Mouse (Mus musculus): Measurements from ENCODE around the gene Cdh13.

Cdh13 gene

GRCm38 (mm10) chr8:118296477-118296876 is 12.9 kb downstream of the Cdh13 start:
- no peak for DNase-seq (ENCODE audit: low read depth, low spot score)

- no peak for DNase-seq (ENCODE audit: low read depth, low spot score)
These were observed 23.4 kb downstream of the Cdh13 start for GRCm38 (mm10) chr8:118306957-118307356.

- no peak for DNase-seq (ENCODE audit: low read depth, low spot score)
These were observed 25.6 kb downstream of the Cdh13 start for GRCm38 (mm10) chr8:118309106-118309505.

GRCm38 (mm10) chr8:118313426-118314187 is 30.1 kb downstream of the Cdh13 start:
- no peak for DNase-seq (ENCODE audit: low read depth, low spot score)

GRCm38 (mm10) chr8:118314188-118314563 is 30.6 kb downstream of the Cdh13 start:
- DNase-seq (ENCODE audit: low read depth, low spot score) = no peak

GRCm38 (mm10) chr8:118314932-118315331 is 31.4 kb downstream of the Cdh13 start:
- no peak for DNase-seq (ENCODE audit: low read depth, low spot score)

GRCm38 (mm10) chr8:118316440-118316839 is 32.9 kb downstream of the Cdh13 start:
- peak; percentile 13 for DNase-seq (ENCODE audit: low read depth, low spot score)

GRCm38 (mm10) chr8:118320566-118320965 is 37.0 kb downstream of the Cdh13 start:
- DNase-seq (ENCODE audit: low read depth, low spot score) = no peak

- DNase-seq (ENCODE audit: low read depth, low spot score) = no peak
These were observed 39.9 kb downstream of the Cdh13 start for GRCm38 (mm10) chr8:118323421-118323820.

GRCm38 (mm10) chr8:118334933-118335332 is 51.4 kb downstream of the Cdh13 start:
- DNase-seq (ENCODE audit: low read depth, low spot score) = no peak

- DNase-seq (ENCODE audit: low read depth, low spot score) = no peak
These were observed 56.2 kb downstream of the Cdh13 start for GRCm38 (mm10) chr8:118339711-118340110.

- DNase-seq (ENCODE audit: low read depth, low spot score) = no peak
These were observed 59.7 kb downstream of the Cdh13 start for GRCm38 (mm10) chr8:118343267-118343666.

GRCm38 (mm10) chr8:118348710-118349489 is 65.4 kb downstream of the Cdh13 start:
- no peak for DNase-seq (ENCODE audit: low read depth, low spot score)

- DNase-seq (ENCODE audit: low read depth, low spot score) = no peak
These were observed 66.6 kb downstream of the Cdh13 start for GRCm38 (mm10) chr8:118350136-118350535.

GRCm38 (mm10) chr8:118353022-118353421 is 69.5 kb downstream of the Cdh13 start:
- DNase-seq (ENCODE audit: low read depth, low spot score) = no peak

- DNase-seq (ENCODE audit: low read depth, low spot score) = no peak
These were observed 73.5 kb downstream of the Cdh13 start for GRCm38 (mm10) chr8:118357067-118357466.

GRCm38 (mm10) chr8:118357596-118357995 is 74.1 kb downstream of the Cdh13 start:
- DNase-seq (ENCODE audit: low read depth, low spot score) = no peak

GRCm38 (mm10) chr8:118363781-118364180 is 80.2 kb downstream of the Cdh13 start:
- no peak for DNase-seq (ENCODE audit: low read depth, low spot score)

GRCm38 (mm10) chr8:118373092-118373491 is 89.6 kb downstream of the Cdh13 start:
- DNase-seq (ENCODE audit: low read depth, low spot score) = no peak

GRCm38 (mm10) chr8:118374738-118375137 is 91.2 kb downstream of the Cdh13 start:
- no peak for DNase-seq (ENCODE audit: low read depth, low spot score)

GRCm38 (mm10) chr8:118376791-118377190 is 93.3 kb downstream of the Cdh13 start:
- DNase-seq (ENCODE audit: low read depth, low spot score) = no peak

- no peak for DNase-seq (ENCODE audit: low read depth, low spot score)
These were observed 95.5 kb downstream of the Cdh13 start for GRCm38 (mm10) chr8:118378985-118379384.

- DNase-seq (ENCODE audit: low read depth, low spot score) = no peak
These were observed 96.1 kb downstream of the Cdh13 start for GRCm38 (mm10) chr8:118379657-118380056.
